ENCODE assay signal across 29 mouse cellular contexts in genomic region chr7:75686827-75687164, GRCm38 (mm10).
A peak's percentile ranks its signal among the peaks of the same experiment; 100 is the strongest.
DNase-seq lines count a peak whose midpoint lies in the region; ATAC-seq and TF ChIP-seq lines count a peak whose summit lies in the region.
"Had no signal": no experiment of that assay in that cellular context is flagged by ENCODE, and none has a peak within 500 bp of the region (broad histone marks: within the 10 kb centered on the region; RNA-seq: fewer than 3 reads in every experiment).

No protein-coding gene starts in this region.

- no peak overlapping the region for H3K9ac ChIP-seq in heart, adult 2 months (ENCODE audit: low read depth, low read length)
- no peak overlapping the region for H3K9ac ChIP-seq in heart, embryonic 11.5 days (ENCODE audit: low read depth, low read length)
- no peak overlapping the region for H3K9ac ChIP-seq in liver, embryonic 16.5 days (ENCODE audit: low read depth, low read length)
- no peak overlapping the region for H3K9ac ChIP-seq in liver, embryonic 12.5 days
- H3K9ac ChIP-seq: embryonic facial prominence, embryonic 12.5 days; hindbrain, embryonic 14.5 days; kidney, embryonic 15.5 days; limb, embryonic 15.5 days; lung, embryonic 14.5 days; midbrain, embryonic 13.5 days; neural tube, embryonic 13.5 days; stomach, embryonic 15.5 days had no signal

- H3K4me3 ChIP-seq in heart, adult 2 months, result no peak overlapping the region
- H3K4me3 ChIP-seq in heart, embryonic 11.5 days (ENCODE audit: low read depth, low read length), result no peak overlapping the region
- H3K4me3 ChIP-seq in liver, embryonic 16.5 days (ENCODE audit: low read depth, low read length), result no peak overlapping the region
- no peak overlapping the region for H3K4me3 ChIP-seq in liver, embryonic 12.5 days
- H3K4me3 ChIP-seq in bone marrow macrophage, adult 2 months (ENCODE audit: insufficient read depth, low read length), result no peak overlapping the region
- H3K4me3 ChIP-seq: embryonic facial prominence, embryonic 12.5 days; kidney, embryonic 15.5 days; limb, embryonic 10.5 days; limb, embryonic 15.5 days; megakaryocyte, embryonic 14.5 days; midbrain, embryonic 13.5 days; neural tube, embryonic 13.5 days; stomach, embryonic 15.5 days had no signal

- H3K9me3 ChIP-seq in heart, embryonic 11.5 days (replicated peaks; ENCODE audit: control insufficient read depth, low read length), result no peaks in the 10 kb centered on the region
- H3K9me3 ChIP-seq in liver, embryonic 16.5 days (replicated peaks; ENCODE audit: control insufficient read depth, low read length), result no peaks in the 10 kb centered on the region
- H3K9me3 ChIP-seq in liver, embryonic 12.5 days (replicated peaks), result no peaks in the 10 kb centered on the region
- H3K9me3 ChIP-seq: embryonic facial prominence, embryonic 12.5 days; kidney, embryonic 15.5 days; limb, embryonic 10.5 days; limb, embryonic 15.5 days; megakaryocyte, embryonic 14.5 days; midbrain, embryonic 13.5 days; neural tube, embryonic 13.5 days; stomach, embryonic 15.5 days had no signal

- 83% methylated on average over 1 of the region's 1 CpGs for WGBS in heart, adult 2 months
- WGBS in heart, embryonic 11.5 days (ENCODE audit: insufficient replicate concordance), result 84% methylated on average over 1 of the region's 1 CpGs
- WGBS in liver, embryonic 16.5 days (ENCODE audit: insufficient replicate concordance), result 81% methylated on average over 1 of the region's 1 CpGs
- WGBS in liver, embryonic 12.5 days (ENCODE audit: insufficient replicate concordance), result 72% methylated on average over 1 of the region's 1 CpGs

- no peak for TF ChIP-seq CTCF in heart, adult 2 months (IDR thresholded peaks at IDR 0.05)
- TF ChIP-seq CTCF in bone marrow macrophage, adult 2 months (IDR thresholded peaks at IDR 0.05; ENCODE audit: low read depth, low read length), result no peak

- H3K79me2 ChIP-seq in heart, adult 2 months (replicated peaks; ENCODE audit: control insufficient read depth, insufficient read depth, low read length), result no peaks in the 10 kb centered on the region; the same call in 1 of the 2 replicates

- H3K36me3 ChIP-seq in heart, adult 2 months (ENCODE audit: control insufficient read depth, insufficient read depth, low read length), result peaks cover 20% of the 10 kb centered on the region
- H3K36me3 ChIP-seq in heart, embryonic 11.5 days (ENCODE audit: control insufficient read depth, insufficient read depth, low read length), result peaks cover 13% of the 10 kb centered on the region
- peaks cover 20% of the 10 kb centered on the region for H3K36me3 ChIP-seq in liver, embryonic 16.5 days (ENCODE audit: control insufficient read depth, insufficient read depth)
- peaks cover 64% of the 10 kb centered on the region for H3K36me3 ChIP-seq in liver, embryonic 12.5 days

- TF ChIP-seq EP300 in heart, adult 2 months (IDR thresholded peaks at IDR 0.05; ENCODE audit: insufficient read depth, low read depth, low read length), result no peak

- H3K4me2 ChIP-seq in heart, embryonic 11.5 days, result no peak overlapping the region
- H3K4me2 ChIP-seq in liver, embryonic 16.5 days (ENCODE audit: low read depth, low read length), result no peak overlapping the region
- no peak overlapping the region for H3K4me2 ChIP-seq in liver, embryonic 12.5 days
- H3K4me2 ChIP-seq: embryonic facial prominence, embryonic 12.5 days; hindbrain, embryonic 14.5 days; kidney, embryonic 15.5 days; limb, embryonic 15.5 days; lung, embryonic 14.5 days; midbrain, embryonic 13.5 days; neural tube, embryonic 13.5 days; stomach, embryonic 15.5 days had no signal

- no peak for ATAC-seq in heart, embryonic 11.5 days (replicated peaks; ENCODE audit: insufficient number of reproducible peaks, low FRiP score, low TSS enrichment)
- no peak for ATAC-seq in liver, embryonic 16.5 days (ENCODE audit: low read depth)
- no peak for ATAC-seq in liver, embryonic 12.5 days
- ATAC-seq in megakaryocyte progenitor cell, adult 5-6 weeks (replicated peaks; ENCODE audit: poor library complexity), result peak; percentile 19; the same call in 1 of the 2 replicates
- ATAC-seq: forebrain, embryonic 14.5 days; midbrain, embryonic 13.5 days had no signal

- no peak for TF ChIP-seq POLR2A in heart, adult 2 months (IDR thresholded peaks at IDR 0.05; ENCODE audit: insufficient read depth, low read depth, low read length)
- no peak for TF ChIP-seq POLR2A in bone marrow macrophage, adult 2 months (IDR thresholded peaks at IDR 0.05; ENCODE audit: borderline replicate concordance, low read depth, low read length)

- peak overlapping the region; percentile 15 for H3K27ac ChIP-seq in heart, adult 2 months
- H3K27ac ChIP-seq in heart, embryonic 11.5 days (ENCODE audit: low read depth, low read length), result no peak overlapping the region
- H3K27ac ChIP-seq in liver, embryonic 16.5 days (ENCODE audit: low read length), result peak overlapping the region; percentile 63
- H3K27ac ChIP-seq in liver, embryonic 12.5 days, result no peak overlapping the region
- H3K27ac ChIP-seq in bone marrow macrophage, adult 2 months (ENCODE audit: insufficient read depth, low read depth, low read length), result peak overlapping the region; percentile 99
- H3K27ac ChIP-seq: embryonic facial prominence, embryonic 12.5 days; hindbrain, embryonic 14.5 days; kidney, embryonic 15.5 days; limb, embryonic 10.5 days; limb, embryonic 15.5 days; midbrain, embryonic 13.5 days; neural tube, embryonic 13.5 days; stomach, embryonic 15.5 days had no signal

- H3K4me1 ChIP-seq in heart, adult 2 months (ENCODE audit: control insufficient read depth, insufficient read depth, low read length), result peaks cover 6% of the 10 kb centered on the region
- H3K4me1 ChIP-seq in heart, embryonic 11.5 days (ENCODE audit: control insufficient read depth, insufficient read depth, low read length), result no peaks in the 10 kb centered on the region
- H3K4me1 ChIP-seq in liver, embryonic 16.5 days (ENCODE audit: control insufficient read depth, low read depth, low read length), result no peaks in the 10 kb centered on the region
- no peaks in the 10 kb centered on the region for H3K4me1 ChIP-seq in liver, embryonic 12.5 days
- peaks cover 24% of the 10 kb centered on the region for H3K4me1 ChIP-seq in bone marrow macrophage, adult 2 months (ENCODE audit: control insufficient read depth, insufficient read depth, low read length)
- H3K4me1 ChIP-seq: midbrain, embryonic 13.5 days; neural tube, embryonic 13.5 days; stomach, embryonic 15.5 days had no signal

- DNase-seq in heart, adult 2 months, result no peak
- no peak for DNase-seq in MN1 (ENCODE audit: low spot score)
- DNase-seq in left cerebral cortex, adult 11 months (ENCODE audit: low spot score), result no peak
- DNase-seq: adrenal gland, adult 2 months; cerebellum, adult 11-12 months; cerebellum, adult 9-11 months; embryo, embryonic 11 days; heart, postnatal 4 days; kidney, adult 11 months; kidney, postnatal 36 days; layer of hippocampus, postnatal 36 days; lung, embryonic 14.5 days; lung, postnatal 14 days; right cerebral cortex, postnatal 4 days had no signal

- H3K27me3 ChIP-seq in heart, adult 2 months (ENCODE audit: control insufficient read depth, insufficient read depth, low read length), result no peaks in the 10 kb centered on the region
- no peaks in the 10 kb centered on the region for H3K27me3 ChIP-seq in heart, embryonic 11.5 days (ENCODE audit: control insufficient read depth, insufficient read depth, low read length)
- H3K27me3 ChIP-seq in liver, embryonic 16.5 days (ENCODE audit: control insufficient read depth, insufficient read depth, low read depth, low read length), result no peaks in the 10 kb centered on the region
- H3K27me3 ChIP-seq in liver, embryonic 12.5 days (replicated peaks), result no peaks in the 10 kb centered on the region
- H3K27me3 ChIP-seq: embryonic facial prominence, embryonic 12.5 days; kidney, embryonic 15.5 days; limb, embryonic 15.5 days; megakaryocyte, embryonic 14.5 days; midbrain, embryonic 13.5 days; neural tube, embryonic 13.5 days; stomach, embryonic 15.5 days had no signal

- intact Hi-C loops in heart, adult 2 months (cut with DNase I), result loop anchor here (2.0 kb wide), 1 partner anchor 14 kb away; no protein-coding TSS in a partner anchor

Comparison
In these comparisons a context has a peak if more than half of its experiments do, and no peak if none do; other contexts are left out.
1. H3K27ac ChIP-seq: peak in heart, adult 2 months (single experiment), liver, embryonic 16.5 days (single experiment) and bone marrow macrophage, adult 2 months (single experiment); none in heart, embryonic 11.5 days (single experiment) and liver, embryonic 12.5 days (single experiment).